Mouse (Mus musculus): ENCODE data around the gene Mns1. TPM values are rescaled to one million over a fixed set of nuclear protein-coding genes. Genes with fewer than 3 reads are reported as not detected.
"Not testable (repeated sequence)": the region's sequence is repeated elsewhere in the genome, so short reads cannot be mapped to it uniquely, and the experiment has no call there.

Mns1 gene
- polyA plus RNA-seq (2012; ENCODE audit: insufficient read depth, insufficient read length, missing spikeins), result 0.29 TPM in 1 of 2 replicates, not detected in the other

GRCm38 (mm10) chr9:72437822-72438701 lies at the start of gene Mns1:
Gene Mns1 (plus strand): TSS chr9:72438011.
- peak within 1 kb of the TSS; percentile 60 for H3K4me3 ChIP-seq (ENCODE audit: insufficient read depth, low read depth, low read length)
- no peaks in the 10 kb centered on the region for H3K4me1 ChIP-seq (ENCODE audit: control insufficient read depth, insufficient read depth, insufficient read length, low read length)
- no peak within 1 kb of the TSS for H3K27ac ChIP-seq (replicated peaks; ENCODE audit: low read depth, low read length)

- Histone ChIP-seq H3K4me1 (ENCODE audit: control insufficient read depth, insufficient read depth, insufficient read length, low read length) (no peaks in the 10 kb centered on the region), H3K4me3 (ENCODE audit: insufficient read depth, low read depth, low read length) (no peak overlapping the region), H3K27ac (replicated peaks; ENCODE audit: low read depth, low read length) (no peak overlapping the region)
Measured at GRCm38 (mm10) chr9:72388934-72389333, 48.9 kb upstream of the Mns1 start.

- H3K27ac ChIP-seq (replicated peaks; ENCODE audit: low read depth, low read length), result no peak overlapping the region
- H3K4me1 ChIP-seq (ENCODE audit: control insufficient read depth, insufficient read depth, insufficient read length, low read length), result no peaks in the 10 kb centered on the region
- H3K4me3 ChIP-seq (ENCODE audit: insufficient read depth, low read depth, low read length), result no peak overlapping the region
Measured at GRCm38 (mm10) chr9:72389431-72390002, 48.3 kb upstream of the Mns1 start.

GRCm38 (mm10) chr9:72390321-72391077 lies 47.3 kb upstream of the Mns1 start:
- no peaks in the 10 kb centered on the region for H3K4me1 ChIP-seq (ENCODE audit: control insufficient read depth, insufficient read depth, insufficient read length, low read length)
- H3K27ac ChIP-seq (replicated peaks; ENCODE audit: low read depth, low read length), result no peak overlapping the region
- no peak overlapping the region for H3K4me3 ChIP-seq (ENCODE audit: insufficient read depth, low read depth, low read length)

GRCm38 (mm10) chr9:72392686-72393085 lies 45.1 kb upstream of the Mns1 start:
- Histone ChIP-seq H3K4me3 (ENCODE audit: insufficient read depth, low read depth, low read length) (no peak overlapping the region), H3K27ac (replicated peaks; ENCODE audit: low read depth, low read length) (no peak overlapping the region), H3K4me1 (ENCODE audit: control insufficient read depth, insufficient read depth, insufficient read length, low read length) (no peaks in the 10 kb centered on the region)

- Histone ChIP-seq H3K27ac (replicated peaks; ENCODE audit: low read depth, low read length) (no peak overlapping the region), H3K4me3 (ENCODE audit: insufficient read depth, low read depth, low read length) (no peak overlapping the region), H3K4me1 (ENCODE audit: control insufficient read depth, insufficient read depth, insufficient read length, low read length) (no peaks in the 10 kb centered on the region)
Measured at GRCm38 (mm10) chr9:72393238-72393637, 44.6 kb upstream of the Mns1 start.

GRCm38 (mm10) chr9:72393869-72394341 lies 43.9 kb upstream of the Mns1 start:
- Histone ChIP-seq H3K4me3 (ENCODE audit: insufficient read depth, low read depth, low read length) (no peak overlapping the region), H3K27ac (replicated peaks; ENCODE audit: low read depth, low read length) (no peak overlapping the region), H3K4me1 (ENCODE audit: control insufficient read depth, insufficient read depth, insufficient read length, low read length) (no peaks in the 10 kb centered on the region)

GRCm38 (mm10) chr9:72400121-72400520 lies 37.7 kb upstream of the Mns1 start:
- Histone ChIP-seq H3K4me1 (ENCODE audit: control insufficient read depth, insufficient read depth, insufficient read length, low read length) (no peaks in the 10 kb centered on the region), H3K4me3 (ENCODE audit: insufficient read depth, low read depth, low read length) (no peak overlapping the region), H3K27ac (replicated peaks; ENCODE audit: low read depth, low read length) (no peak overlapping the region)

GRCm38 (mm10) chr9:72401769-72402168 lies 36.0 kb upstream of the Mns1 start:
- H3K4me3 ChIP-seq (ENCODE audit: insufficient read depth, low read depth, low read length); H3K27ac ChIP-seq (replicated peaks; ENCODE audit: low read depth, low read length); H3K4me1 ChIP-seq (ENCODE audit: control insufficient read depth, insufficient read depth, insufficient read length, low read length): not testable (repeated sequence)

- H3K4me3 ChIP-seq (ENCODE audit: insufficient read depth, low read depth, low read length), result no peak overlapping the region
- H3K27ac ChIP-seq (replicated peaks; ENCODE audit: low read depth, low read length), result no peak overlapping the region
- H3K4me1 ChIP-seq (ENCODE audit: control insufficient read depth, insufficient read depth, insufficient read length, low read length), result no peaks in the 10 kb centered on the region
Measured at GRCm38 (mm10) chr9:72403421-72403820, 34.4 kb upstream of the Mns1 start.

- H3K4me1 ChIP-seq (ENCODE audit: control insufficient read depth, insufficient read depth, insufficient read length, low read length), result no peaks in the 10 kb centered on the region
- no peak overlapping the region for H3K27ac ChIP-seq (replicated peaks; ENCODE audit: low read depth, low read length)
- no peak overlapping the region for H3K4me3 ChIP-seq (ENCODE audit: insufficient read depth, low read depth, low read length)
Measured at GRCm38 (mm10) chr9:72404446-72404845, 33.4 kb upstream of the Mns1 start.

- Histone ChIP-seq H3K4me3 (ENCODE audit: insufficient read depth, low read depth, low read length) (no peak overlapping the region), H3K27ac (replicated peaks; ENCODE audit: low read depth, low read length) (no peak overlapping the region), H3K4me1 (ENCODE audit: control insufficient read depth, insufficient read depth, insufficient read length, low read length) (no peaks in the 10 kb centered on the region)
Measured at GRCm38 (mm10) chr9:72404934-72405333, 32.9 kb upstream of the Mns1 start.

- Histone ChIP-seq H3K27ac (replicated peaks; ENCODE audit: low read depth, low read length) (no peak overlapping the region), H3K4me3 (ENCODE audit: insufficient read depth, low read depth, low read length) (no peak overlapping the region), H3K4me1 (ENCODE audit: control insufficient read depth, insufficient read depth, insufficient read length, low read length) (no peaks in the 10 kb centered on the region)
Measured at GRCm38 (mm10) chr9:72405882-72406638, 31.8 kb upstream of the Mns1 start.

- H3K4me1 ChIP-seq (ENCODE audit: control insufficient read depth, insufficient read depth, insufficient read length, low read length), result no peaks in the 10 kb centered on the region
- H3K4me3 ChIP-seq (ENCODE audit: insufficient read depth, low read depth, low read length), result peak overlapping the region; percentile 55
- H3K27ac ChIP-seq (replicated peaks; ENCODE audit: low read depth, low read length), result no peak overlapping the region
Measured at GRCm38 (mm10) chr9:72408131-72408586, 29.7 kb upstream of the Mns1 start.
